Mouse (Mus musculus) spleen, postnatal 10 days (tissue): Measurements from ENCODE around the gene P4ha3.
"Not testable (repeated sequence)": the region's sequence is repeated elsewhere in the genome, so short reads cannot be mapped to it uniquely, and the experiment has no call there.

Source experiments
- DNase-seq, 2 experiments: peaks; one replicate each; pipeline ENCODE4 v3.0.0; 2021 to 2022; ENCODE audit warnings: low spot score in 2 of 2

P4ha3 gene

GRCm38 (mm10) chr7:100285383-100285782 is at the start of gene P4ha3:
Gene P4ha3, plus strand, starts transcription at chr7:100285520.
- DNase-seq: peak in 1 of 2 experiments; percentile 16

GRCm38 (mm10) chr7:100238271-100238670 is 47.0 kb upstream of the P4ha3 start:
- no peak for DNase-seq

DNA sequence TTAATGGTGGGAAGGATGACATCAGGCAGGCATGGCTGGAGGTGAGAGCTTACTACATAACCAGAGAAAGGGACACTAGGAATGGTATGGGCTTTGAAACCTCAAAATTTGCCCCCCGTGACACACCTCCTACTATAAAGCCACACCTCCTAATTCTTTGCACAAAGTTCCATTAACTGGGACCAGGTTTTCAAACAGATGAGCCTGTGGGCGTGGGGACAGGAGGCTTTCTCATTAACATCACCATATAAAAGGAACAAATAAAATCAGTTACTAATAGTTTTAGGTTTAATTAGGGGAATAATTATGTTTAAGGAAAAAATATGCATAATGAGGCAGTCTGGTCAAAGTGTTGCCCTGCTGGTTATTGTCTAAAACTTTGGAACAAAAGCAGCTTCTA is 44.7 kb upstream of the P4ha3 start:
- no peak for DNase-seq

DNA sequence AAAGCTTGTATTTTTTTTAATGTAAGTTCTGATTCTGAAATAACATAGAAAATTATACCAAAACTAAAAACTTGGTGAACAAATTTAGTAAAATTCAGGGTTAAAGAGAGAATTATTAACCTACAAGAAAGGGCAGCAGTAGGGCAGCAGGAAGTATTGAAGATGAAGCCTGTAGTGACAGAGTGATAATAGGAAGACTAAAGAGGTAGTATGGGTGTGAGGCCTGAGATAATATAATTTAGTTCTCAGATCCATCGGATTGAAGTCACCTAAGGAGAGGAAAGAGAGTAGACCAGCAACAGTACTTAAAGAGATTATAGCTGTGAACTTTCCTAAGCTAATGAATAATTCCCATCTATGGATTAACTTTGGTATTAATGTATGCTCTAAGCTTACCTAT is 42.3 kb upstream of the P4ha3 start:
- DNase-seq: no peak

GRCm38 (mm10) chr7:100244225-100244624 is 41.1 kb upstream of the P4ha3 start:
- no peak for DNase-seq

DNA sequence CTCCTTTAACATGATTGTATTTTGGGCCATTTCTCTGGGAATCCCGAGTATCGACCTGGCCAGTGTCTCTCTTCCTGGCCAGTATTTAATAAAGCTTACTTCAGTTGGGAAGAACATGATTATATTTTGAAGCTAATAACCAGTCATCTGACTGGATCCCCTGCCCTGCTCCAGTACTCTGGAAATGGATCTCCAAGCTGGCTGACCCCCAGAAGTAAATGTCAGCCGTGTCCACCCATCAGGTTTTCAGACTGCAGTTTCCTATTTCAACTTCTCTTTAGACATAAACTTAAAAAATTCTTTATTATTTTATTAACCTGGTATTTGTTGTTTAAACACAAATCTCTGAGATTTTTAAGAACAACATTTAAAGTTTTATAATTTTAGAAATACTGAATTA is 40.1 kb upstream of the P4ha3 start:
- no peak for DNase-seq

- DNase-seq: no peak
Measured at GRCm38 (mm10) chr7:100250667-100251066, 34.7 kb upstream of the P4ha3 start.

- no peak for DNase-seq
Measured at GRCm38 (mm10) chr7:100262350-100262749, 23.0 kb upstream of the P4ha3 start.

DNA sequence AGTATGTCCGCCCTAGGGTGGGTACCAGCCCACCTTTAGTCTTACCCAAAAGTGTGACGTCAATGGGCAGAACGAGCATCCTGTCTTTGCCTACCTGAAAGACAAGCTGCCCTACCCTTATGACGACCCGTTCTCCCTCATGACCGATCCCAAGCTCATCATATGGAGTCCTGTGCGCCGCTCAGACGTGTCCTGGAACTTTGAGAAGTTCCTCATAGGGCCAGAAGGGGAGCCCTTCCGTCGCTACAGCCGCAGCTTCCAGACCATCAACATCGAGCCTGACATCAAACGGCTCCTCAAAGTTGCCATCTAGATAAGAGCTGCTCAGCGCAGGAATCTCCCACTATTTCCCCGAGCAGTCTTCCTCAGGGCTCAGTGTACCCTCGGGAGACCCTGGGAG is 20.4 kb upstream of the P4ha3 start:
- DNase-seq: not testable (repeated sequence)

GRCm38 (mm10) chr7:100272369-100272768 is 13.0 kb upstream of the P4ha3 start:
- no peak for DNase-seq

- DNase-seq: no peak
Measured at GRCm38 (mm10) chr7:100274507-100274906, 10.8 kb upstream of the P4ha3 start.

DNA sequence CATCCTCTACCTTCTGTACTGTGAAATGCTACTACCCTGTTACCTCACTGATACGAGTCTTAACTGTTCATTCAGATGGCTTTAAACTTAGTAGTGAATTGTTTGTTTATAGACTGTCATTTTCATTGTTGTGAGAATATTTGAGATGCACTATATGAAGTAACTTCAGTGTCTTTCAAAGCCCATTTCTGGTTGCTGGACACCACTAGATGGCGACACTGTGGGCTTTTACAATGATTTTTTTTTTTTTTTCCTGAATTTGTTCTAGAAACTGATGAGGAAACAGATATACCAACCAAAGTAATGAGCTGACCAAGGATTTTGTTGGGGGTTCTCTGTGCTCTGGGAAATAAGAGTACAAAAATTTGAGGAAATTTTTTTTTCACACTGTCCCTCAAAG is 8.9 kb upstream of the P4ha3 start:
- peak in 1 of 2 experiments; percentile 33 for DNase-seq

DNA sequence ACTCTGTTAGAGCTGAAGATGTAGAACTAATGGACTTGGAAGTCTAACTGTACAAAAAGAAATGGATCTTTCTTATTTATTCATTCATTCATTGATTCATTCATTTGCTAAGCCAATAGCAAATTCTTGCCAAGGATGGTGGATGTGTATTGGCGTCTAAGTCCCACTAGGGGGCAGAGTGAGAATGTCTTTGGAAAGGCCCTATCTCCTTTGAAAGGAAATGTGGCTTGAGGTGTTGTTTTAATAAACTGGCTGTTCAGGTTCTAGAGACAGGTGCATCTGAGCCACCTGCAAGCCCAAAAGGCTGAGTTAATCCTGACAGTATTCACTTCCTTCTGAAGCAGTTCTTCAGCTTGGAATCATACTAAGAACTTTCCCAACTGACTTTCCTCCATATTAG is 5.5 kb upstream of the P4ha3 start:
- peak; percentile 14 to 48 for DNase-seq

GRCm38 (mm10) chr7:100281596-100281995 is 3.7 kb upstream of the P4ha3 start:
- no peak for DNase-seq

- DNase-seq: no peak
Measured at GRCm38 (mm10) chr7:100283298-100283697, 2.0 kb upstream of the P4ha3 start.

DNA sequence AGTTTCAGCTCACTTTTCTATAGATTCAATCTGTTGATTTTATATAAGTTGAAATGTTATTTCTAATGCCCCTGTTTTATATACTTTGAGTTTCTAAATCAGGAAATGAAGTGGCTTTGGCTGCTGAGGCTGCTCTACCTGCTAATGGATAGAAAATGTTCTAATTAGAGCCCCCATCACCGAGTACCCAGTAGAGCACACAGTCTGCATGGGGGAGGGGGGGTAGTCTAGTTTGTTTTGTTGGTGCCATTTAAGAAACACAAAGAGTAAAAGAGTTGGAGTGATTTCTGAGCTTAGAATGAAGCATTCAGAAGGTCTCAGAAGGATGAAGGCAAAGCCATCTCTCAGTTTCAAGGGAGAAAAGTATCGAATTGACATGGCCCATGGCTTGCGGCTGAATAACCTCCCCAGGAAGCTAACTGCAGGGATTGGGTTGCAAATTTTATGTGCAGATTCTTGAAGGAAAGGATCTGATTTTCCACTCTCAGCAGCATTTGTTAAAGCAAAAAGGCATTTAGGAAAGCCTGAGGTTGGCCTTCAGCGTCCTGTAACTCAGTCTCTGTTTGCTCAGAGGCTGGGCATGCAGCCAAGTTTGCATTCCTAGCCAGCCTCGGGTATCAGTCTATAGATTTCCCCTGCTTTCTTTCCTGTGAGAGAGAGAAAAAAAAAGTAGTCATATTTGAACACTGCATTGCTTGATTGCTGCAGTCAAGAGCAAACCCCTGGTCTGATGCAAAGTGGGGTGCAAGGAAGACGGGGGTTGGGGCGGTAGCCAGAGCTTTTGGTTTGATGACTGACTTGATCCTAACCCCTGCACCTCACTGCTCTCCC is 2.6 kb downstream of the P4ha3 start:
- DNase-seq: no peak

DNA sequence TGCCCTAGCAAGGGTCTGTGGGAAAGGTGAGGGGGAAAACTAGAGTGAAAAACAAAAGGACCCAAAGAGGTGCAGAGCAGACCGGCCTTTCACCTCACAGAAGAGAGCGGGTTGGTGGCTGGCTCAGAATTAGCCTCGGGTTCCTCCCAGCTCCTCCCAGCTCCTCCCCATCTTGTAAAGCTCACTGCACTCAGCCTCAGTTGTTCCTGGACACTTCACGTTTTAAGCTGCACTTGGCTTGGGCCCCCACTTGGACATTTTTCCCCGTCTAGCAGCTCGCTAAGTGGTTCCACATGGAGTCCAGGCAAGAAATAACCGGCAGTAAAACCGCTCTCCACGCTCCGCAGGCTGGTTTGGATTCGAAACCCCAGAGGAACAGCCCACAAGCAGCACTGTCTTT is 3.3 kb downstream of the P4ha3 start:
- no peak for DNase-seq

DNA sequence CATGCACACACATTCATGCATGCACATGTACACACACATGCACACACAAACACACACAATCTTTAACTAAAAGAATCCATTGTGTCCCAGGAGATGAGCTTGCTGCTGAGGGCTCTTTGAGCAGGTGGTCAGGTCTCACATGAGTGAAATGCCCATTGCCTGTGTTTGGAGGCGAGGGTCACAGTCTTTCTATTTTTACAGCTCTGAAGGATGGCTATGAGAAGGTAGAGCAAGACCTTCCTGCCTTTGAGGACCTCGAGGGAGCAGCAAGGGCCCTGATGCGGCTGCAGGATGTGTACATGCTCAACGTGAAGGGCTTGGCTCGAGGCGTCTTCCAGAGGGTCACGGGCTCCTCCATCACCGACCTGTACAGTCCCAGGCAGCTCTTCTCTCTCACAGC is 8.2 kb downstream of the P4ha3 start:
- DNase-seq: no peak

DNA sequence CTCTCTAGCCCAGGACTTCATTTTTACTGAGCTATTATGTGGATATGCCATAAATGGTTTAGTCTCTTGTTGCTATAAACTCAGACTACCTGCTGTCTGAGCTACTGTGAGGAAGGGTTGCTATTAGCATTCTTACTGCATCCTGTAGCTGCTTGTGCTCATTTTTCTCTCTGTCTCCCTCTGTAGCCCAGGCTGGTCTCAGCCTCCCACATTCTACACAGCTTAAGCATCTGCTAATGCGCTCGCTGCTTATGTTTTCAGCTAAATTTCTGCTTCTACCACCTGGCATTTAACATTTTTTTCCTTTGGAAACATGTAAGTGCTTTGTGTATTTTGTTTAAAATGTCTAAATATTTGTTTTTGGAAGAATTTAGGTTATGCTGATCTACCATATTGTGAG is 10.4 kb downstream of the P4ha3 start:
- no peak for DNase-seq

DNA sequence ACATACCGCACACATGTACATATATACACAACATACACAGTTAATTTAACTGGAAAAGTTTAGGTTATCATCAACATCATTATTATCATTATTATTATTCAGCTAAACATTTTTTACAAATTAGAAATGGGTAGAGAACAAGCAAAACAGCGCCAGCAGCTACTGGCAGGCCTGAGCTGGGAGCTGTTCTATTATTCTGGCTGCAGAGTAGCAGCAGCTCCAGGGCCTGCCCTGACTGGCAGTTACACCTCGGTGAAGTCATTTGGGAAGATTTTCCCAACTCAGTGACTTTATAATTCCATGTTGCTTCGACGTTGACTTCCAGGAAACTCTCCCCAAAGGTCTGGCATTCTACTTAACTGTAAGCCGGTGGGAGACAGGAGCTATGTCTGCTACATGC is 11.4 kb downstream of the P4ha3 start:
- no peak for DNase-seq

- no peak for DNase-seq
Measured at GRCm38 (mm10) chr7:100298861-100299510, 13.7 kb downstream of the P4ha3 start.

DNA sequence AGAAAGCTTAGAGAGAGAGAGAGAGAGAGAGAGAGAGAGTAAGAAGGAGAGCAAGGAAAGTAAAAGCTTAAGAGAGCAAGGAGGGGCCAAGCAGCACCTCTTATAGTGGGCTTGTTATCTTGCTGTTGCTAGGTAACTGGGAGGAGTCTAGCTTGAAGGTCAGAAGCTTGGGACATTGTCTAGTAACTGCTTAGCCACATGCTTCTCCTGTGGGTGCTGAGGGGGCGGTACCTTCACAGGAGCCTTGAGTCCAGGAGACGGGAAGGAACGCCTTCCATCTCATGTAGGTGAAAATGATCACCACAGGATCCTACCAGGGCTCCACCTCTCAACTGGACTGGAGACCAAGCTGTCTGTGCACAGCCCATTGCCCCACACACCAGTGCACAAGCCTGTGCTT is 16.1 kb downstream of the P4ha3 start:
- DNase-seq: no peak

- DNase-seq: no peak
Measured at GRCm38 (mm10) chr7:100302316-100302715, 17.0 kb downstream of the P4ha3 start.
